Mouse (Mus musculus) ES-Bruce4 (cell line): ENCODE results near the gene Itsn1. TPM values are rescaled to one million over a fixed set of nuclear protein-coding genes. Genes with fewer than 3 reads are reported as not detected.

Experiments used
- H3K27ac ChIP-seq: 2 replicates; pipeline ENCODE4 v1.5.1; 2012; ENCODE audit warnings: low read length, inconsistent platforms; ENCODE audit not compliant: insufficient read depth
- H3K27me3 ChIP-seq: 2 replicates; pipeline ENCODE4 v1.6.1; 2012; ENCODE audit warnings: mild to moderate bottlenecking, low read length, inconsistent platforms; ENCODE audit not compliant: control insufficient read depth, poor library complexity, insufficient read depth, severe bottlenecking
- H3K36me3 ChIP-seq: 2 replicates; pipeline ENCODE4 v1.6.1; 2012; ENCODE audit warnings: inconsistent platforms, mild to moderate bottlenecking, low read length, moderate library complexity; ENCODE audit not compliant: control insufficient read depth, poor library complexity, insufficient read depth, severe bottlenecking
- H3K4me1 ChIP-seq: one replicate; pipeline ENCODE4 v1.8.1; 2011; ENCODE audit warnings: low read length; ENCODE audit not compliant: control insufficient read depth, insufficient read depth
- H3K4me3 ChIP-seq: 2 replicates; pipeline ENCODE4 v1.5.1; 2011; ENCODE audit warnings: low read depth, mild to moderate bottlenecking, low read length
- H3K9ac ChIP-seq: 2 replicates; pipeline ENCODE4 v1.6.1; 2012; ENCODE audit warnings: low read depth, mild to moderate bottlenecking, inconsistent platforms; ENCODE audit not compliant: poor library complexity, severe bottlenecking
- H3K9me3 ChIP-seq: replicated peaks from 2 replicates; pipeline ENCODE4 v1.6.1; 2012; ENCODE audit warnings: mild to moderate bottlenecking, low read length, inconsistent platforms; ENCODE audit not compliant: control insufficient read depth, poor library complexity, insufficient read depth, severe bottlenecking
- CTCF ChIP-seq: IDR thresholded peaks from one replicate; pipeline ENCODE4 v1.8.1; 2011; ENCODE audit warnings: low read depth, low read length
- EP300 ChIP-seq: IDR thresholded peaks from 2 replicates; pipeline ENCODE4 v1.6.1; 2011; ENCODE audit warnings: low read depth, low read length; ENCODE audit not compliant: insufficient read depth
- POLR2A ChIP-seq: IDR thresholded peaks from one replicate; pipeline ENCODE4 v1.8.1; 2011; ENCODE audit warnings: low read length; ENCODE audit not compliant: insufficient read depth
- polyA plus RNA-seq: library from polyadenylated mRNA; stranded (reverse); fragments of >200 nt; gene quantifications from 2 replicates; pipeline ENCODE4 v1.2.4, GENCODE M21; 2011; ENCODE audit warnings: low read depth; ENCODE audit not compliant: missing spikeins, insufficient read depth, insufficient read length

The Itsn1 gene
- polyA plus RNA-seq, 1 experiment = 85.7 TPM

- Histone ChIP-seq H3K4me1 (peaks cover 1% of the 10 kb centered on the region), H3K36me3 (no peaks in the 10 kb centered on the region), H3K27me3 (no peaks in the 10 kb centered on the region), H3K4me3 (no peak overlapping the region), H3K9ac (no peak overlapping the region), H3K27ac (no peak overlapping the region), H3K9me3 (no peaks in the 10 kb centered on the region)
- TF ChIP-seq POLR2A (no peak), EP300 (no peak), CTCF (no peak)
These were observed 177.6 kb downstream of the Itsn1 start for GRCm38 (mm10) chr16:91906672-91907071.

- H3K9ac ChIP-seq = no peak overlapping the region
- H3K27ac ChIP-seq = no peak overlapping the region
- H3K4me1 ChIP-seq = peaks cover 1% of the 10 kb centered on the region
- no peak overlapping the region for H3K4me3 ChIP-seq
- H3K27me3 ChIP-seq = no peaks in the 10 kb centered on the region
- TF ChIP-seq EP300 = no peak
- TF ChIP-seq CTCF = no peak
- no peak for TF ChIP-seq POLR2A
- H3K36me3 ChIP-seq = no peaks in the 10 kb centered on the region
- no peaks in the 10 kb centered on the region for H3K9me3 ChIP-seq
These were observed 178.1 kb downstream of the Itsn1 start for GRCm38 (mm10) chr16:91907158-91907557.

GRCm38 (mm10) chr16:91909569-91910335 is 180.7 kb downstream of the Itsn1 start:
- Histone ChIP-seq H3K36me3 (no peaks in the 10 kb centered on the region), H3K4me1 (peaks cover 1% of the 10 kb centered on the region), H3K9ac (no peak overlapping the region), H3K27ac (no peak overlapping the region), H3K9me3 (no peaks in the 10 kb centered on the region), H3K4me3 (no peak overlapping the region), H3K27me3 (no peaks in the 10 kb centered on the region)
- TF ChIP-seq EP300 = no peak
- no peak for TF ChIP-seq POLR2A
- TF ChIP-seq CTCF = no peak

GRCm38 (mm10) chr16:91917631-91918096 is 188.6 kb downstream of the Itsn1 start:
- H3K4me3 ChIP-seq = peak overlapping the region; percentile 31
- no peak overlapping the region for H3K27ac ChIP-seq
- no peaks in the 10 kb centered on the region for H3K4me1 ChIP-seq
- no peaks in the 10 kb centered on the region for H3K36me3 ChIP-seq
- H3K9me3 ChIP-seq = no peaks in the 10 kb centered on the region
- no peak overlapping the region; the same call in 1 of the 2 replicates for H3K9ac ChIP-seq
- H3K27me3 ChIP-seq = peaks cover 1% of the 10 kb centered on the region; the same call in 1 of the 2 replicates
- no peak for TF ChIP-seq EP300
- peak; percentile 96 for TF ChIP-seq CTCF
- TF ChIP-seq POLR2A = no peak

- no peaks in the 10 kb centered on the region for H3K4me1 ChIP-seq
- no peaks in the 10 kb centered on the region for H3K9me3 ChIP-seq
- H3K27me3 ChIP-seq = peaks cover 1% of the 10 kb centered on the region; the same call in 1 of the 2 replicates
- no peak overlapping the region for H3K9ac ChIP-seq
- no peak overlapping the region for H3K27ac ChIP-seq
- H3K4me3 ChIP-seq = no peak overlapping the region
- no peaks in the 10 kb centered on the region for H3K36me3 ChIP-seq
- TF ChIP-seq POLR2A (no peak), CTCF (no peak), EP300 (no peak)
These were observed 189.4 kb downstream of the Itsn1 start for GRCm38 (mm10) chr16:91918461-91918860.

- no peaks in the 10 kb centered on the region for H3K4me1 ChIP-seq
- no peak overlapping the region for H3K4me3 ChIP-seq
- H3K9ac ChIP-seq = no peak overlapping the region
- 0 out of 2 replicates have a peak, but pooled peaks cover 2% of the 10 kb centered on the region for H3K36me3 ChIP-seq
- no peak overlapping the region for H3K27ac ChIP-seq
- H3K27me3 ChIP-seq = peaks cover 1% of the 10 kb centered on the region; the same call in 1 of the 2 replicates
- H3K9me3 ChIP-seq = no peaks in the 10 kb centered on the region
- TF ChIP-seq EP300 (no peak), POLR2A (no peak), CTCF (no peak)
These were observed 190.0 kb downstream of the Itsn1 start for GRCm38 (mm10) chr16:91919056-91919455.
